Mouse (Mus musculus) 3T3-L1 (cell line): ENCODE data around the gene Nr2c2ap.
A peak's percentile ranks its signal among the peaks of the same experiment; 100 is the strongest.

Experiments used
- DNase-seq: peaks from one replicate; pipeline ENCODE4 v3.0.0-alpha.2; 2015; ENCODE audit warnings: low read depth, low spot score

The Nr2c2ap gene

GRCm38 (mm10) chr8:70131166-70131883 is at the start of gene Nr2c2ap:
TSS of gene Nr2c2ap (plus strand) at chr8:70131333.
- peak; percentile 95 for DNase-seq

- DNase-seq, result no peak
Observed at GRCm38 (mm10) chr8:70081976-70082375, 49.2 kb upstream of the Nr2c2ap start.

- peak; percentile 72 for DNase-seq
Observed at GRCm38 (mm10) chr8:70083285-70083684, 47.8 kb upstream of the Nr2c2ap start, which contains the start of gene Hapln4. TSS of gene Hapln4 (plus strand) at chr8:70083457.

- no peak for DNase-seq
Observed at GRCm38 (mm10) chr8:70084191-70085065, 46.7 kb upstream of the Nr2c2ap start.

- no peak for DNase-seq
Observed at GRCm38 (mm10) chr8:70086151-70086550, 45.0 kb upstream of the Nr2c2ap start.

GRCm38 (mm10) chr8:70087237-70087636 is 43.9 kb upstream of the Nr2c2ap start:
- no peak for DNase-seq

GRCm38 (mm10) chr8:70087836-70088650 is 43.1 kb upstream of the Nr2c2ap start:
- DNase-seq, result no peak

- no peak for DNase-seq
Observed at GRCm38 (mm10) chr8:70089296-70089960, 41.7 kb upstream of the Nr2c2ap start.

- DNase-seq, result peak; percentile 54
Observed at GRCm38 (mm10) chr8:70092786-70093185, 38.3 kb upstream of the Nr2c2ap start.

- DNase-seq, result no peak
Observed at GRCm38 (mm10) chr8:70099276-70099675, 31.9 kb upstream of the Nr2c2ap start.

GRCm38 (mm10) chr8:70100241-70100640 is 30.9 kb upstream of the Nr2c2ap start:
- no peak for DNase-seq

GRCm38 (mm10) chr8:70104506-70104905 is 26.6 kb upstream of the Nr2c2ap start:
- DNase-seq, result peak; percentile 58

GRCm38 (mm10) chr8:70104922-70105321 is 26.2 kb upstream of the Nr2c2ap start:
- no peak for DNase-seq

- no peak for DNase-seq
Observed at GRCm38 (mm10) chr8:70110451-70110850, 20.7 kb upstream of the Nr2c2ap start.

- DNase-seq, result no peak
Observed at GRCm38 (mm10) chr8:70111192-70111795, 19.8 kb upstream of the Nr2c2ap start.

GRCm38 (mm10) chr8:70112401-70113016 is 18.6 kb upstream of the Nr2c2ap start:
- DNase-seq, result no peak

GRCm38 (mm10) chr8:70114488-70114887 is 16.6 kb upstream of the Nr2c2ap start:
- DNase-seq, result no peak

- no peak for DNase-seq
Observed at GRCm38 (mm10) chr8:70114892-70115291, 16.2 kb upstream of the Nr2c2ap start.

GRCm38 (mm10) chr8:70117611-70118010 is 13.5 kb upstream of the Nr2c2ap start:
- peak; percentile 72 for DNase-seq
